Mouse (Mus musculus) telencephalon, adult 2 months (tissue): ENCODE data around the gene Cnnm4.
"Not testable (repeated sequence)": the region's sequence is repeated elsewhere in the genome, so short reads cannot be mapped to it uniquely, and the experiment has no call there.

Experiments used
- DNase-seq: peaks from one replicate; pipeline ENCODE4 v3.0.0-alpha.2; 2011; ENCODE audit warnings: low read depth, low spot score

Gene Cnnm4

DNA sequence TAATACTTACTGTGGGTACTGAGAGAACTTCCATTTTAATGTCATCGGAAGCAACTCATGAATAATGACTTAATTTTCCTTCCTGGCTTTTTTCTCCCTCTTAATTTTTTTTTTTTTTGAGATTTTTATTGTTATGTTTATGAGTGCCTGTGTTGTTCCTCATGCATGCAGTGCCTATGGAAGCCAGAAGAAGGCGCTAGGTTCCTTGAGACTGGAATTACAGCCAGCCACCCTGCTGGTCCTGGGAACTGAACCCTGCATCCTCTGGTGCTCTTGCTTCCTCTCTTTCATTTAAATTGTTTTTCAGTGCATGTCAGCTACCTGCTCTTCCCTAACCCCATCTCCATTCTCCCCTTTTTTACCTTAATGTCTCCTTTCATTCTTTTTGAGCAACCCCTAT is 42.3 kb downstream of the Cnnm4 start:
- no peak for DNase-seq

DNA sequence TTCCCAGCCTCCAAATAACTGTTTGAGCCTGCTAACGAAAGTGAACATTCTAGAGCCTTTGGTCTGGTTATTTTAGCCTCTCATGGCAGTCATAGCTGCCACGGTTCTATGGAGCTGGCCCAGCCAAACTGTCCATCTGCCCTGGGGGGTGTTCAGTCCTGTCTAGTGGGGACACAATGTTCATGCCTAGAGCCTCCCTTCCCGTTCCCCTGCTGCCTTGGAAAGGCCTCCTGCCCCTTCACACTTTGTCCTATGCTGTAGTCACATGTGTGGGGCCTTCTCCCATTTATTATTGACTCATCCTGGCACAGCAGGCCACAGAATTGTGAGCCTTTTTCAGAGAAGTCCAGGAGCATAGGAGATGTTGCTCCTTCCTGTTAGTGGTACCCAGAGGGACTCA is 46.8 kb downstream of the Cnnm4 start:
- no peak for DNase-seq

DNA sequence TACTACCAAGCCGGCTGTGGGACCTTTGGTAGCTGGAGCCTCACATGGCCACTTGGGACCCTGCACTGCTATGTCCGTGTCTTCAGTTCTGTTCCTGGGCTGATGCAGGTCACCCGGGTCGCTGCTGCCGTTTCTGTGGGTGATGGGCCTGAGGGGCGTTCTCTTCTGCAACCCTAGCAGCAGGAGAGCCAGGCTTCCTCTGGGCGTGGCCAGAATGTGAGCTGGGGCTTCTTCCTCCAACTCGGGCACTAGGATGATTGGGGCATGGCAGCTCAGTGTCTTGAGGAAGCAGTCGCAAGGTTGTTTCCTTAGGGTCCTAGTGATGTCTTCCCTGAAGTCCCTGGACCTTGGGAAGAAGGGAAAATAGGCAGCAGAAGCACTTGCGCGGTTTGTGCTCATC is 48.2 kb downstream of the Cnnm4 start:
- DNase-seq, result no peak

DNA sequence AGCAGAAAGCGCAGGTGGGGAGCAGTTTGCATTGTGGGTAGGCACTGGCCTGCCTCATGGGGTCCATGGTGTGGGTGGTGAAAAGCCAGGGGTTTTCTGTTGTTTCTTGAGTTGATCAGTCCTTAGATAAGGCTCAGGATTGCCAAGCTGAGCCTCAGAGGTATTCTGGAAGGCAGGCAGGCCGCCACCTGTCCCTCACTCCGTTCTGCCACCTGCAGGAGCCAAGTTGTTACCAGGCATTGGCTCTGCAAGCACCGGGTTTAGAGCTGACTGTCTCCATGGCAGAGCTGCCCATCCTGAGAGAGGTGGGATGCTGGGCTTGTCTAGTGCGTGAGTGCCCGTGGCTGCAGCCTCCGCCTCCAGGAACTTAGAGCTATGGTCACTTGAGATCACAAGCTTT is 50.8 kb downstream of the Cnnm4 start:
- DNase-seq, result no peak

DNA sequence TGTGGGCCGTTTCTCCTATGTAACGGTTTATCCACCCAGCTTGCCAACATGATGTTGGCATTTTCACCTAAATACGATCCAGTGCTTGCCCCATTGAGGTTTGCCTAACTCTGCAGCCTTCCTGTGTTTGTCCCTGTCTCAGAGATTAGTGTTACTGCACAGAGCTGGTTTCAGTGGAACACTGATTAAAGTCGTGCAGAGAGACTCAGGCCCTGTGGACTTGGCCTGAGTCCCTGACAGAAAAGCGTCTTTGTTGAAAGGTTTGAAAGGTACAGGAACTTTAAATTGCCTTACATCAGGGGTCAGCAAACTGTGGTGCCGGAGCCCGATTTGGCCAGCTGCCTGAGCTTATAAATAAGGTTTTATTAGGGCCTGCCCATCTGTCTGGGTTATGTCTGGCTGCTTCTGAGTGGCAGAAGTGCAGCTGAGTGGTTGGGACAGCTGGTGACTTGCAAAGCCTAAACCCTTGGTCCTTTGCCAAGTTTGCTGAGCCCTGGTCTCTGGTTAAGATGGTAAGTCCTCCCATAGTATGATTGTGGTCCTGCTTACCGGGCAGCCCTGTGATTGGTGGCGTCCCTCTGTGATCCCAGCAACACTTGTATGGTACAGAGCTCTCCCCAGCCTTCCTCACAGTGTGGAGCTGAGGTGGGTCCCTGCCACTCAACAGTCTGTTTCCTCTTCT is 52.1 kb downstream of the Cnnm4 start:
- DNase-seq, result no peak

DNA sequence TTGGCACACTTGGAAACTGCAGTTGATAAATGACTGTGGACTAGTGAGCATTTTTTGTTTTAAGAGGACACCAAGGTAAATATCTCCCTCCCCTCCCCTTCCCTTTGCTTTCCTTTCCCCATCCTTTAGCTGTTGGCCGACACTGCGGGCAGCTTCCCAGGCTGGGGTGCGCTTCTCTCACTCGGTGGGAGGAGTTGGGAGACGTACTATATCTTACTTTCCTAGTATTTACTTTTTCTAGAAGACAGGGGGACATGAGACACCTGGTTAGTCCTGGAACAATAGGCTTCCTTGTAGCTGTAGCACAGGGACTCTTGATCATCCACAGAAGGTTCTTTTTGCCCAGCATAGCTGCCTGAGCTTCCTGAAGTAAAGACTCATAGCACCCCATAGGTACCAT is 52.6 kb downstream of the Cnnm4 start:
- DNase-seq, result no peak

DNA sequence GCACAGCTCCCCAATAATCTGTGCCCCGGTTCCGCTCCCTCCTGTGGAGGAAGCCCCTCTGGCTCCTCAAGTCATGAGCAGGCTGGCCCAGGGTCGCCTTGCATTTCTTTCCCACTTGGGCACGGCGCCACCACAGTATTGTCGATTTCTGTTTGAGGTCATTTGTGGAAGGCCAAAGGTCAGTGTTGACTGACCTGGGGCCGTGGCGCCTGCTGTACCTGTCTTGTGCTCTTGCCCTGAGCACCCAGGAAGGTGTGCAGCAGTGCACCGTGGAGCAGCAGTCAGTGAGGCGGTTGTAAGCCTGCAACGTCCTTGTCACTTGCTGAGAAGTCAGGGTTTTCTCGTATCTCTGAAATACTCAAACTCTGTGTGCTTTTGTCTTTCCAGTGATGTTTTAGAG is 54.4 kb downstream of the Cnnm4 start:
- no peak for DNase-seq

DNA sequence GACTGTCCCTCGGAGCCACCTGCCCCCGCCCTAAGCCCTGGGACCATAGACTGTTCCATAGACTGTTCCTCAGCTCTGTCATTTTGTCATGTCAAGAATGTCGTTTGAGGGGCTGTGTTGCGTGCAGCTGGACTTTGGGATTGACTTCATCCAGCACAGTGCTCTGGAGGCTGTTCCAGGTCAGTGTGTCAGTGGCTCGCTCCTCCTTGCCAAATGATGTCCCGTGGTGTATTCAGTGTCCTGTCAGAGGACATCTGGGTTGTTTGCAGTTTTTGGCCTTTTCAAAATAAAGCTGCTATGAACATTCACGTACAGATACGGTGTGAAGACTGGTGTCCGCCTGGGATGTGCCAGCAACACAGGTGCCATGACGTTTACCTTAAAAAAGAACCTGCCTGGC is 55.5 kb downstream of the Cnnm4 start:
- no peak for DNase-seq

DNA sequence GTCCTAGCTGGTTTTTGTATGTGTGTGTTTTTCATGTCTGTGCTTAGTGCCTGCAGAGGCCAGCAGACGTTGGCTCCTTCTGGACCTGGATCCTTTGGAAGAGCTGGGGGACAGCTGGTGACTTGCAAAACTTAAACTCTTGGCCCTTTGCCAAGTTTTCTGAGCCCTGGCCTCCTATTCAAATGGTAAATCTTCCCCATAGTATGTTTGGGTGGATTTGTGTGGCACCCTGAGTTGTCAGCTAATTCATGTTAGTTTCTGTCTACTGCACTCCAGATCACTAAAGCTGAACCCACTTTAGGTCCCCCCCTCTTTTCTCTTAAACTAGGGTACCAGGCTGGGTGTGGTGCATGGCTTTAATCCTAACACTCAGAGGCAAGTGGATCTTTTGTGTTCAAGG is 56.9 kb downstream of the Cnnm4 start:
- no peak for DNase-seq

DNA sequence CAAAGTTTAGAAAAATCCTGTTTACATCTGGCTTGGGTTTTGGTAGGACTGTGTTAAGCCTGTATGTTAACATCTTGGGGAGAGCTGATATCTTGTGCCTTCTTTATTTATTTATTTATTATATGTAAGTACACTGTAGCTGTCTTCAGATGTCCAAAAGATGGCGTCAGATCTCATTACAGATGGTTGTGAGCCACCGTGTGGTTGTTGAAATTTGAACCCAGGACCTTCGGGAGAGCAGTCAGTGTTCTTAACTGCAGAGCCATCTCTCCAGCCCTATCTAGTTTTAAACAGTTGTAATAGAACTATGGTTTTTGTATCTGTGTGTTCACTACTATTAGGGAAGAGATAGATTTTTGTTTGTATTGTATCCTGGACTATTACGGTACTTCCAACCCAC is 57.9 kb downstream of the Cnnm4 start:
- no peak for DNase-seq

DNA sequence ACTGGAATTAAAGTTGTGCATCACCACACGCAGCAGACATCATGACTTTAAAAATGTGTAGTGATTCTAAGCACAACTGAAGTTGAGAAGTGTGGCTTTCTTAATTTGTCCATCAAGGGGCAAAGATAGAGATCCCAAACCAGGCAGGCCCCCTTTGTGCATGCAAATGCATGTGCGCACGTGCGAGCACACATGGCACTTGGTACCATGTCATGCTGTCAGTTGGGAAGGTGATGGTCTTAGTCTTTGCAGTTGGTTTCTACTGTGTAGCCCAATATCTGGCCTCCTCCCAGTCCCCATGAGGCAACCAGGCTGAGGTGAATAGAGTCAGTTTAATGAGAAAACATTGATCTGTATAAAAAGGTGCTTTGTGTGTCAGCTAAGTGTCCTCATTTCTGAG is 58.5 kb downstream of the Cnnm4 start:
- DNase-seq, result no peak

DNA sequence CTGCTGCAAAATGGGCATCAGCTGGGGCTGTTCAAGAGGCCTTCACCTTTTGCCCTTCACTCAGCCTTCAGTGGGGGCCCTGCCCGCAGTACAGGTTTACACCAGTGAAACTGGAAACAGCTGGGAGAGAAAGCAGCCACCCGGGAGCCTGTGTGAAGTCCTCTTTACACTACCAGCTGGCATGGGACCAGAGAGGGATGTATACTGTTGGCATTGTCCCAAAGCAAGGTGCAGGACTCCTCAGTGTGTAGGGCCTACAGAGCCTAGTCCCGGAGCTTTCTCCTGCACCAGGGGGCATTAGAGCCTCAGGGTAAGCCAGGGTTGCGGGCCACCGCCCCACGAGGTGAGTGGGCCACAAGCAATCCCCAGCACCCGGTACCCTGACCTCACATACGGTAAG is 59.1 kb downstream of the Cnnm4 start:
- DNase-seq, result no peak

DNA sequence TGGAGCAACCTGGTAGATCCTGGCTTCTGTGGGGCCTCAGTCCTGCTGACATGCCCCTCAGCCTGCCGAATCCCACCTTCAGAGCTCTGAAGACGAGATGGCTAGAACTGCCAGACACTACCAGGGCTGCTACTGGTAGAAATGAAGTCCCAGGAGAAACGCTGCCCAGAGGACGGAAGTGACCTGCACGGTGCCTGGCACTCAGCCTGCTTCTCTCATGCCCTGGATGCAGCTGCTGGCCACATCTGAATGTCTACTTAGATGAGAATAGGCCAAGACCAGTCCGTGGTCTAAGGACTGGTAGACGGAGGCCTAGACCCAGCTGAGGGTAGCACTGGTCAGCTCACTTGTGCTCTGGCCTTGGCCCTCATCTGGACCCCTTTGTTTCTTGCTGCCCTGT is 59.5 kb downstream of the Cnnm4 start:
- DNase-seq, result no peak

DNA sequence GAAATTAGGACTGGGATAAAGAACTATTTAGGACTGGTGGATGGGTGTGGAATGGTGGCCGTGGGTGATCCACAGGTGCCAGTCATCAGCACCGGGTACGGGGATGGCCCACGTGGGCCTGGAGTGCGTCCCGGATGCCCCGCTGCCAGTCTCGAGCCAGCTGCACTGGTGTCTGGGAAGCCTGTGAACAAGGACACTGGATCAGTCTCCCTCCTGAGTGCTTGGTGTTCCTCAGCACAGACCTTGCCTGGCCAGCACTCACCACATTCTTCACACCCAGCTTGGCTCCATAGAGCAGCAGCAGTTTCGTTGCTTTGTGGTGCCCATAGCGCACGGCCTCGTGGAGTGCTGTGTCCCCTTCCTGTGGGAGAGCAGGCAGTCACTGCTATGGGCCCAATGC is 60.0 kb downstream of the Cnnm4 start:
- DNase-seq, result no peak

DNA sequence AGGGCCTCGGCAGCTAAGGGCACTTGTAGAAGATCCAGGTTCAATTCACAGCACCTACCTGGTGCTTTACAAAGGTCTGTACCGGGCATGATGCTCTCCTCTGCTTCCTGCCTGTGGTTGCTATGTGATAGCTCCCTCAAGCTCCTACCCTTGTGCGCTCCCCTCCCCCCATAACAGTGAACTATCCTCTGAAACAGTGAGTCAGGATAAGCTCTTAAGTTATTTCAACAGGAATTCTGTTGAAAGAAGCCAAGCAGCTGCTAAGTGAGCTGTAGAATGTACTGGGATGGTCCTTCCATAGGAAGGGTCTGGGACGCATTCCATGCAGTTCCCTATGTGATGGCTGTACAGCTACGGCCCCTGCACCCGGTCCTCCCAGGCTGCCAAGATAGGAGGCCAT is 62.1 kb downstream of the Cnnm4 start:
- DNase-seq, result no peak

DNA sequence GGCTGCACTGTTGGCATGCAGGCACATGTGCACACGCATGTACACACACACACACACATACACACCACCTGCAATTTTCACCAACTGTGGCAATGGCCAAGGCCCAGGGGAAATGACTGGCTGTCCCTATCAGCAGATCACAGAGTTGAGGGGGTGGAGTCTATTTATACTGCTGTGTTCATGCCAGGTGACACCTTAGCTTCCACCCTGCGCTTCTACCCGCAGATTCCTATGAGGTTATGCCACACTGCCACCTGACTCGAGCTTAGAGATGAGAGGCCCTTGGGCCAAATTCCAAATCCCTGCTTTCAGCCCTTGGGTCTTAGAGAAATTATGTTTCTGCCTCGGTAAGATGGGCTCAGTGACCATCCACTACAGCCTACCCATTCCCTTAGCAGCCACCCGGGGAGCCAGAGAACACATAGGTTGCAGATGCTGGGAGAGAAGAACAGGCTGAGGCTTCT is 63.2 kb downstream of the Cnnm4 start:
- no peak for DNase-seq

DNA sequence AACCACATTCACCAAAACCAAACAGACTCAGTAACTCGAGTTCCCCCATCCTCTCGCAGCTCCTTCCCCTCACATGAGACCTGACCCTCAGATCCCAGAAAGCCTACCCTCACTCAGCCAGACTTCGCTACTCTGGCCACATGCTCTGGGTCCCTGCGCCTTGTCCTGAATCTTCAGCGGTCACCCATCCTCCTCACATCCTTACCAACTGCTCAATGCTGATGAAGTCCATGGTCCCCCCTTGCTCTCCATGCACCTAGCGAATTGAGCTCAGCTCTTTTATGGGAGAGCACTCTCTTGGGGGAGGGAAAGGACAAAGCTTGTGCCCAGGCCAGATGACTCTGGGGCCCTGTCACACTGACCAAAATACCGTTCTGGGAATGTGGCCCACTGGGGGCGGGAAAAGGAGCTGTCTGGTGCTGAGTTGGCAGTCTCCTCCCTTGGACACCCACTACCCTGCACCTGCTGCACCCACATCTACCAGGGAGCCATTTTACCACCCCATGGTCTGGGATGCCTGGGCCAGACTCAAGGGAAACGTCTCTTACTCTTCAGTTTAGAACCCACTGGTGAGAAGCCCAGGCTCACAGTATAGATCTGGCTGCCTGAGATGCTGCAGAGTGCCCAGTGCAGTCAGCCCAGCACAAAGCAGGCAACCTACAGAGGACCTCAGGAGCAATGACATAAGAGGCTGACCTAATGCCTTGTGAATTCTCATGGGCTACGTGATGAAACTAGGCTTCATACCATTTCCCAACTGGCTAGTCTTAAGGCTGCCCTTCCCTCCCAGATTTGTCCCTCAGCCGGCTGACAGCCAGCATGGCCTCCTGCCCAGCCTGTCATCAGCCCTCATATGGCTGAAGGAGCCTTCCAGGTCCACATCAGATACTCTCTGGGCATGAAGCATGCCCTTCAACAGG is 64.3 kb downstream of the Cnnm4 start:
- no peak for DNase-seq

DNA sequence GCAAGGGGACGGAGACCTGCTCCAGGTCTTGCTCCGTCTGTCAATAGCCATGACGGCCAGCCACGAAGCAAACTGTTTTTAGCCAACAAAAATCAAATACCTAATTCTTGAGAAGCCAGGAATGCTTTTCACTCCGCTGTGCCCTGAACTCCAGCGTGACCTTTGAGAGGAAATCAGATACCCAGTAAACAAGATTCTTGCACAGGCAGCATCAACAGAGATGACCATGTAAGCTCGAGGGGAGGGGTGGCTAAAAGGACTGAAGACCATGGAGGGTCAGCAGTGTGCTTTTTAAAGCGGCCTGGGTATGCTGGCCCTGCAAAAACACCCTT is 64.9 kb downstream of the Cnnm4 start:
- no peak for DNase-seq

DNA sequence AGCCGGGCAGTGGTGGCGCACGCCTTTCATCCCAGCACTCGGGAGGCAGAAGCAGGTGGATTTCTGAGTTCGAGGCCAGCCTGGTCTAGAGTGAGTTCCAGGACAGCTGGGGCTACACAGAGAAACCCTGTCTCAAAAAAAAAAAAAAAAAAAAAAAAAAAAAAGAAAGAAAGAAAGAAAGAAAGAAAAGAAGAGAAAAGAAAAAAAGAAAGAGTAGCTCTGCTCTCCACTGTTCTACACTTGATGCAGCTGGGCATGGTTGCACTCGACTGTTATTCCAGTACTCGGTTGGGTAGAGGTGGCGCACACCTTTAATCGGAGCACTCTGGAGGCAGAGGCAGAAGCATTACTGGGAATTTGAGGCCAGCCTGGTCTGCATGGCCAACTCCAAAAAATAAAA is 65.4 kb downstream of the Cnnm4 start, which contains the start of gene Ankrd23:
Gene Ankrd23, minus strand, starts transcription at position 101 of the 400 bp plus-strand sequence.
- DNase-seq, result not testable (repeated sequence)

DNA sequence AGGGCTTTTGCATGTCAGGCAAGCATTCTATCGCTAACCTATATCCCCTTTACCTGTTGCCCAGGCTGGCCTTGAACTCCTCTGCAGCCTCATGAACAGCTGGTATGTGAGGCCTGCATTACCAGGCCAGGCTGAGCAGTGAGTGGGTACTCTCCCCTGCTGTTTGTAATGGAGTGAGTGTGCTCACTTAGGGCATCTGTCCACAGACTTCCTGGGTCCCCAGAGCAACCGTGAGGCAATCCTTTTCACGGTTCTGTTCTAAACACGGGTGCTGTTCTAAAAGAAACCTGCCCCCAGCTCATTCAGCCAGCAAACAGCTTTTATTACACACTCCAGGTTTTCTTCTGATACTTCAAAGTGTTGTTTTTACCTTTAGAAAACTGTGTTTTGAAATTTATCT is 67.3 kb downstream of the Cnnm4 start:
- no peak for DNase-seq

DNA sequence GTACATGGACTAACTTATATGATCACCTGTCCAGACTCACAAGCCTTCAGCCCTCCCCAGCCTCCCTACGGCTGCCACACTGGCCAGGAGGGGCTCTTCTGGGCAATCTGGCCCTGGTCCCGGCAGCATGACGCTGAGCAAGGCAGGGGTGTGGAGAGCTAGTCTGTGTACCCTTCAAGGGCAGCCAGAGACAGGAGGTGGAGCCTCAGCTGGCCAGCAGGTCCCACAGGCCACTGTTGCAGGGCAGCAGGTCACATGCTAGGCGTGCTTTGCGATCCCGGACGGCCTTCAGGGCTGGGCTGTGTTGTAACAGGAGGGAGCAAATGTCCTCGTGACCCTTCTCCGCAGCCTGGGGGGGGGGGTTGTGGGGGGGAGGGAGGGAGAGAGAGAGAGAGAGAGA is 67.8 kb downstream of the Cnnm4 start, which contains the start of gene Gm42417:
Gene Gm42417, minus strand, starts transcription at position 244 of the 400 bp plus-strand sequence.
- no peak for DNase-seq

DNA sequence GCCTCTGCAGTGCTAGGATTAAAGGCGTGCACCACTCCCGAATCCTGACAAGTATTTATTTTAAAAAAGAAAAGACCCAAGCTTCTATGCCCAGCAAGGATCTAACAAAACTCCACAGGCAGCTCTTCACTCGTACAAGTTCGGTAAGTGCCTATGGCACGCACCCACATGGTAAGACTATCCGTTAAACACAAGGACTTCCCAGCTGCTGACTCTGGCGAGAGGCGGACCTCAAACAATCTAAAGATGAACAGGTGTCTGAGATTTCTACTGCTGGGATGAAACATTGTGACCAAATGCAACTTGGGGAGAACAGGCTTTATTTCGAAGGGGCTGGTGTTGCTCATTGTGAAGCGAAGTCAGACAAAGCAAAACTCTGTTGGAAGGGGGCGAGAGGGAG is 68.7 kb downstream of the Cnnm4 start:
- no peak for DNase-seq

DNA sequence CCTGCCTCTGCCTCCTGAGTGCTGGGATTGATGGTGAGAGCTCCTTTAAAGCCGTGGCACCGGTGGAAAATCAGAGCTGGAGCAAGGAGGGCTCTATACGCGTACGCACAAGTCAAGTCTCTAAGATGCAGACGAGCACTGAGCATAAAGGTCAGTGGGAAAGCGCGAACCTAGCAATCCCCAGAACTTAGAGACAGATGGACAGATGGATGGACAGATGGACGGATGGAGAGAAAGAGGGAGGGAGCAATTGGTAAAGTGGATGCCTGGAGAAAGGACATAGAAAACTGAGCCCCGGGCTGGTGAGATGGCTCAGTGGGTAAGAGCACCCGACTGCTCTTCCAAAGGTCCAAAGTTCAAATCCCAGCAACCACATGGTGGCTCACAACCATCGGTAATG is 69.4 kb downstream of the Cnnm4 start:
- no peak for DNase-seq
